Mouse (Mus musculus) heart, postnatal 0 days (tissue): ENCODE measurements around the gene Tspan18. TPM values are rescaled to one million over a fixed set of nuclear protein-coding genes. Genes with fewer than 3 reads are reported as not detected.

Source experiments
- ATAC-seq: fragments of 200-750 bp; cut with Nextera tagmentation; 2 replicates; pipeline ENCODE4 v1.8.0; 2017; ENCODE audit warnings: low read depth, moderate number of reproducible peaks, moderate library complexity; ENCODE audit not compliant: insufficient read depth
- DNase-seq: peaks from one replicate; pipeline ENCODE4 v3.0.0-alpha.2; 2016; ENCODE audit warnings: low spot score
- H3K27ac ChIP-seq: fragments of 300-500 bp; sonication (generic); 2 replicates; pipeline ENCODE4 v1.5.1; 2014; ENCODE audit warnings: low read depth, mild to moderate bottlenecking
- H3K27me3 ChIP-seq: fragments of 300-500 bp; sonication (generic); 2 replicates; pipeline ENCODE4 v1.6.1; 2014; ENCODE audit warnings: low read length, mixed read lengths; ENCODE audit not compliant: control insufficient read depth, insufficient read depth
- H3K36me3 ChIP-seq: fragments of 300-500 bp; sonication (generic); replicated peaks from 2 replicates; pipeline ENCODE4 v1.6.1; 2014; ENCODE audit warnings: low read length, mixed read lengths; ENCODE audit not compliant: control insufficient read depth, insufficient read depth
- H3K4me1 ChIP-seq: fragments of 300-500 bp; sonication (generic); 2 replicates; pipeline ENCODE4 v1.6.1; 2014; ENCODE audit warnings: antibody characterized with exemption; ENCODE audit not compliant: control insufficient read depth, insufficient read depth
- H3K4me2 ChIP-seq: fragments of 300-500 bp; sonication (generic); 2 replicates; pipeline ENCODE4 v1.6.1; 2014; ENCODE audit warnings: low read depth, mild to moderate bottlenecking, low read length, moderate library complexity
- H3K4me3 ChIP-seq: fragments of 300-500 bp; sonication (generic); 2 replicates; pipeline ENCODE4 v1.5.1; 2014; ENCODE audit warnings: low read depth, low read length
- H3K9ac ChIP-seq: fragments of 300-500 bp; sonication (generic); replicated peaks from 2 replicates; pipeline ENCODE4 v1.6.1; 2014; ENCODE audit warnings: low read depth, low read length, mixed read lengths
- H3K9me3 ChIP-seq: fragments of 300-500 bp; sonication (generic); replicated peaks from 2 replicates; pipeline ENCODE4 v1.6.1; 2016; ENCODE audit warnings: low read length; ENCODE audit not compliant: control insufficient read depth
- CTCF ChIP-seq: IDR thresholded peaks from 2 replicates; pipeline ENCODE4 v1.5.1; 2016; ENCODE audit warnings: antibody characterized with exemption, control low read depth, low read depth
- EP300 ChIP-seq: IDR thresholded peaks from 2 replicates; pipeline ENCODE4 v1.6.1; 2016; ENCODE audit warnings: antibody characterized with exemption, low read depth
- WGBS: fragments of 180-500 bp; shearing (Covaris S2); extraction: QIAGEN DNeasy Blood & Tissue Kit; methylation state at CpG from one replicate; pipeline ENCODE4 v1.1.7; 2014; 5-methylcytosine and 5-hydroxymethylcytosine counted together
- polyA plus RNA-seq: library from polyadenylated mRNA; unstranded; fragments of >200 nt; fragmentation: Nextera tagmentation; extraction: Ambion mirVana; gene quantifications from 2 replicates; pipeline ENCODE4 v1.2.1, GENCODE M21; 2015
- total RNA-seq: library from RNA; depleted of rRNA; stranded (reverse); fragments of >200 nt; gene quantifications from 2 replicates; pipeline ENCODE4 v1.2.3, GENCODE M21; 2014; ENCODE audit warnings: low replicate concordance

Tspan18 gene
- total and polyA plus RNA-seq, 2 experiments from 2014 or later: 39.8 to 64.4 TPM

DNA sequence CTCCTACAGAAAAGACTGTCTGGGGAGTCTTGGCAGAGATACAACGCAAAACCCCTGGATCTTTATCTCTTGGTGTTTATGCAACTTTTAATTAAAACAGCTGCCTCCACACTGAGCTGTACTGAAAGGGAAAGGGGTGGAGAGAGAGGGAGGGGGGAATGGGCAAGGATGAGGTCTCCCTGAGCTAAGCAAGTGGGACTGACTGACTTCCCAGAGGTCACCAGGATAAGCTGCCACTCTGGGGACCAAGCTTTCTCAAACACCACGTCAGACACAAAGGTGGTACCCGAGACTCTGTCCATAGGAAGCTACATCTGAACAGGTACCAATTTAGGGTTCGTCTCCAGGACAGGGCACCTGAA lies 30.1 kb downstream of the Tspan18 start:
- DNase-seq: no peak
- H3K9me3 ChIP-seq: no peaks in the 10 kb centered on the region
- H3K36me3 ChIP-seq: peaks cover 8% of the 10 kb centered on the region; the same call in 1 of the 2 replicates
- H3K27ac ChIP-seq: peak overlapping the region; percentile 82
- no peak overlapping the region for H3K4me3 ChIP-seq
- no peak overlapping the region for H3K4me2 ChIP-seq
- no peak for TF ChIP-seq EP300
- TF ChIP-seq CTCF: no peak
- WGBS: 55% methylated on average over 4 of the region's 4 CpGs
- no peak overlapping the region for H3K9ac ChIP-seq
- H3K4me1 ChIP-seq: peaks cover 25% of the 10 kb centered on the region
- ATAC-seq: no peak
- H3K27me3 ChIP-seq: no peaks in the 10 kb centered on the region

DNA sequence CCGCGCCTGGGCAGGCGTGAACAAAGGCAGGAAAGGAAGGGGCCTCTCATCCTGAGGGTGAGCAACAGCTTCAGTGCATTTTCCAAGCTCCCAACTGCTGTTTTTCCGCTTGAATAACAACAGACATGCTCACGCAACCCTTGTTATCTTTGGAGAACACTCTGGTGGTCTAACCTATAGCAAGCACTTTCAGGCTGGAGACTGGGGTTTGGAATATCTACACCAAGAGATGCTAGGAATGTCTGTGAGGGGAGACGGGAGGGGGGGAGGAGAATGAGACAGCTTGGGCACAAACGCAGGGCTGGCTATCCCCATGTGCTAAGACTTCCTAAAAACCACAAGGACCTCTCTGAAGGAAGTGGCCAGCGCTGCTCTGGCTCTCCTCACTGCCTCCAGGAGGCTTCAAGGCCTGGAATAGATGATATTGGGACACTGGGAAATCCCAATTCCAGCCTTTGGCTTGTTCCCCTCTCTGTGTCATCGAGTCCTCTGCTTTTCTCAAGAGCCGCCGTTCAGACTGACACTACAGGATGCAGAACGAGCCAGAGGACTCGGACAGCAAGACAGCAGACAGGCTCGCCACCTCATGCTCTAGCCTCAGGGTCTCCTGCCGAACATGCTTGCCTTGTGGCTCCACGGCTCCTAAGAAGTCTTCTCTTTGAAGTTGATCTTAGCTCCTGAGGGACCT lies 30.6 kb downstream of the Tspan18 start:
- 0 out of 2 replicates have a peak, but pooled peaks have one; percentile 61 for TF ChIP-seq EP300
- TF ChIP-seq CTCF: no peak
- peaks cover 19% of the 10 kb centered on the region for H3K4me1 ChIP-seq
- H3K36me3 ChIP-seq: peaks cover 7% of the 10 kb centered on the region; the same call in 1 of the 2 replicates
- no peaks in the 10 kb centered on the region for H3K9me3 ChIP-seq
- no peak overlapping the region for H3K9ac ChIP-seq
- no peak overlapping the region for H3K4me3 ChIP-seq
- H3K4me2 ChIP-seq: no peak overlapping the region
- H3K27ac ChIP-seq: peak overlapping the region; percentile 82
- no peaks in the 10 kb centered on the region for H3K27me3 ChIP-seq
- peak; percentile 82 for DNase-seq
- peak; percentile 75 for ATAC-seq
- WGBS: 35% methylated on average over 16 of the region's 16 CpGs

DNA sequence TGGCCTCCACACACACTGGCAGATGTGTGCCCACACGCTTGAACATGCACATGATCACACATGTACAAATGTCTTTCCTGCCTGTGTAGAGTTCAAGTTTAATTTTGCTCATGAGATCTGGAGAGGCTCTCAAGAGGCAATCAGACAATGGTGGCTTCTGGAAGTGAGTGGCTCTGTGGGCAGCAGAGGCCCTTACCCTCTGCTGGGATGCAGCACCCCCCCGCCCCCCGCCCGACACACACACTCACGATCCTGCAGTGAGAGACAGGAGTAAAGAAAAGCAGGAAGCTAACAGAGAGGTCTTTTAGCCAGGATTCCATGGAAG lies 31.1 kb downstream of the Tspan18 start:
- Histone ChIP-seq H3K36me3 (peaks cover 5% of the 10 kb centered on the region; the same call in 1 of the 2 replicates), H3K4me1 (peaks cover 17% of the 10 kb centered on the region), H3K27me3 (no peaks in the 10 kb centered on the region), H3K9ac (no peak overlapping the region), H3K4me2 (no peak overlapping the region), H3K4me3 (no peak overlapping the region), H3K9me3 (no peaks in the 10 kb centered on the region), H3K27ac (peak overlapping the region; percentile 82)
- ATAC-seq (no peak), DNase-seq (no peak)
- TF ChIP-seq CTCF (no peak), EP300 (no peak)
- 41% methylated on average over 5 of the region's 5 CpGs for WGBS

DNA sequence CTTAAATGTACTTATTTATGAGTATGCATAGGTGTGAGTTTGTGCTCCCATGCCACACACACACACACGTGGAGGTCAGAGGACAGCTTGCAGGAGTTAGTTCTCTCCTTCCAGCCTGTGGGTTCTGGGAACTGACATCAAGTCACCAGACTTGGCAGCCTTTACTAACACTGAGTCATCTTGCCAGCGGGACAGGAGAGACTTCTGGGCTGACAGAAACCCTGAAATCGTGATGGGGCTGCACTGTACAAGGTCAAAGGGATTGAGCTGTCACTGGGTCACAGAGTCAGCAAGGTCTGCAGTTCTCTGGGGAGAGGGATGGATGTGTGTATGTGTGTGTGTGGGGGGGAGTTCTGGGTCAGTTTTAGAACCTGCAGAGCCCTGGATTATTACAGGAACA lies 36.6 kb downstream of the Tspan18 start:
- Histone ChIP-seq H3K27ac (peak overlapping the region; percentile 22; the same call in 1 of the 2 replicates), H3K4me3 (no peak overlapping the region), H3K9me3 (no peaks in the 10 kb centered on the region), H3K4me2 (no peak overlapping the region), H3K27me3 (no peaks in the 10 kb centered on the region), H3K9ac (no peak overlapping the region), H3K4me1 (0 out of 2 replicates have a peak, but pooled peaks cover 7% of the 10 kb centered on the region), H3K36me3 (peaks cover 5% of the 10 kb centered on the region; the same call in 1 of the 2 replicates)
- no peak for DNase-seq
- peak; percentile 73 for ATAC-seq
- WGBS: 6% methylated on average over 3 of the region's 3 CpGs
- no peak for TF ChIP-seq CTCF
- 0 out of 2 replicates have a peak, but pooled peaks have one; percentile 34 for TF ChIP-seq EP300

DNA sequence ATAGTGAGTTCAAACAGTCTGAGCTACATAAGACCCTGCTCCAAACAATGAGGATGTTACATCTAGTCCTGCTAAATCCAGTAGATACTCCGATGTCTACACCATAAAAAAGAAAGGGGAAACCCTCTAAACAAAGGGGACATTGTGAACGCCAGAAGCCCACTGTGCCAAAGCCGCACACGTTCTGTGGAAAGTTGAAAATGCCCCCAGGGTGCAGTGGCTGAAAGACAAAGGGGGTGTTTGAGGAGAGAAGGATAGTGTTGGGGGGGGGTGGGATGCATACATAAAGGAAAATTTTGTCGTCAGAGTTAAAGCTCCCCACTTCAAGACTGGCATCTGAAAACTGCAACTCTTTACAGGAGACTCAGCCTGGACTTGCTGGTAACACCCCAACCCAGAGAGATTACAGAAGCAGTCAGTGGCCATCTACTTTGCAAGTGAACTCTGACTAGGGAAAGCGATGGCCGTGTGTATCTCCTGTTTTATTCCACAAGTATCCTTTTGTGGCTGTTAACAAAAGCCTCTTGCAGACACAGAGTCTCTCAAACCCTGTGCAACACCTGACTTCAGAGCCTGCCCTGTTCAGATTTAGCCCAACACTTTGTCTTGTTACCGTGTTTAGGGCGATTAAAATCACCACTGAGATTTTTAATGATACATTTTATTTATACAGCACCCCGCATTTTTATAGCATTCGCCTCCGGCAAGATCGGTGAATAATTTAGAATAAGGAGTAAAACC lies 42.9 kb downstream of the Tspan18 start:
- WGBS: 71% methylated on average over 13 of the region's 13 CpGs
- no peaks in the 10 kb centered on the region for H3K27me3 ChIP-seq
- H3K9ac ChIP-seq: no peak overlapping the region
- no peak for DNase-seq
- TF ChIP-seq CTCF: no peak
- no peak overlapping the region for H3K4me3 ChIP-seq
- H3K4me2 ChIP-seq: no peak overlapping the region
- 0 out of 2 replicates have a peak, but pooled peaks cover 4% of the 10 kb centered on the region for H3K4me1 ChIP-seq
- no peak overlapping the region for H3K27ac ChIP-seq
- no peak for ATAC-seq
- no peaks in the 10 kb centered on the region; the same call in 1 of the 2 replicates for H3K36me3 ChIP-seq
- no peaks in the 10 kb centered on the region for H3K9me3 ChIP-seq
